Mouse (Mus musculus): ENCODE measurements around the gene Maf. TPM values are rescaled to one million over a fixed set of nuclear protein-coding genes. Genes with fewer than 3 reads are reported as not detected.
A peak's percentile ranks its signal among the peaks of the same experiment; 100 is the strongest.

Maf gene
- 3.8 and 4.9 TPM in 2 replicates for polyA plus RNA-seq (2014; fragmentation: Nextera tagmentation; extraction: Ambion mirVana)

DNA sequence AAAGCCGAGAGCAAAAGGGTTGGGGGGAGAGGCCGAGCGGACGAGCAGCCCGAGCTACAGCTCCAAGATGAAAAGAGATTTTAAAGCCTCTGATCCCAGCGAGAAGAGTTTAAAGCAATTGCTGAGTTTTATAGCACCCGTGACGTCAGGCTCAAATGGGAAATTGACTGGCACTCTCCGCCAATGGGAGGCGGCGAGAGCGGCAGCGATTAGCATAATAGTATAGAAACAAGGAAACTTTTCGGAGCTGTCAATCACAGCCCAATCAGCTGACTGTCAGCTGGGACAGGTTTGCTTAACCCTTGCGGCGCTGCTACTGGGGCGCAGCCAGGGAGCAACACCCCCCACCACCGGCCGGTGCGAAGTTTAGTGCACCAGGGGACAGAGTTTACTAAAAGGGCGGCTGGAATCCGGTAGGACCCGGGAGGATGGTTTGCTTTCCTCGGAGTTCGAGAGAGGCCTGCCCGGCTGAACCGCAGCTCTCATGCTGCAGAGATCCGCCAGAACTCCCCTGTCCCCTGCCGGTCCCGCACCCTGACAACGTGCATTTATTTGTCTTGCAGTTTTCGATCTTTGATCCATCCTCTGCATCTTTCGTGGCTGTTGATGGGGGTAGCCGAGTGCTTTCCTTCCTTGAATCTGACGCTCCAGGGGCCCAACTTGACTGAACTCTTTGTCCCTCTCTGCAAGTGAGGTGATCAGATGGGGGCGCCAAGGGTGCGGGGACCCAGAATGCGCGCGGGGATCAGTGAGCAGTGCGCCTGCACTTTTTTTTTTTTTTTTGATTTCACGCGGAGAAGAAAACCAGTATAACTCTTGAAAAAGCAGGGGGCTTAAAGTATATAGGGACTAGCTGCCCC, at the start of gene Maf:
Gene Maf (minus strand): TSS at position 64 of the 860 bp plus-strand sequence.
- H3K4me2 ChIP-seq = peak within 1 kb of the TSS; percentile 79
- H3K9me3 ChIP-seq (ENCODE audit: control insufficient read depth, low read length) = no peaks in the 10 kb centered on the region
- peaks cover 29% of the 10 kb centered on the region for H3K27me3 ChIP-seq (replicated peaks; ENCODE audit: control insufficient read depth, insufficient read depth, low read length)
- no peaks in the 10 kb centered on the region for H3K36me3 ChIP-seq (ENCODE audit: control insufficient read depth, insufficient read depth, low read length)
- under 1% methylated on average over 43 of the region's 43 CpGs for WGBS
- H3K4me3 ChIP-seq (ENCODE audit: low read depth, low read length) = peak within 1 kb of the TSS; percentile 66
- H3K4me1 ChIP-seq (replicated peaks; ENCODE audit: control insufficient read depth, insufficient read depth, low read length) = no peaks in the 10 kb centered on the region; the same call in none of the 2 replicates
- H3K27ac ChIP-seq (ENCODE audit: low read depth, low read length) = peak within 1 kb of the TSS; percentile 68; the same call in 1 of the 2 replicates
- peak within 1 kb of the TSS; percentile 64 for H3K9ac ChIP-seq (ENCODE audit: low read depth, low read length)
- peak; percentile 72 for ATAC-seq (replicated peaks; ENCODE audit: low FRiP score)
- peak; percentile 75 for DNase-seq (ENCODE audit: low spot score)

DNA sequence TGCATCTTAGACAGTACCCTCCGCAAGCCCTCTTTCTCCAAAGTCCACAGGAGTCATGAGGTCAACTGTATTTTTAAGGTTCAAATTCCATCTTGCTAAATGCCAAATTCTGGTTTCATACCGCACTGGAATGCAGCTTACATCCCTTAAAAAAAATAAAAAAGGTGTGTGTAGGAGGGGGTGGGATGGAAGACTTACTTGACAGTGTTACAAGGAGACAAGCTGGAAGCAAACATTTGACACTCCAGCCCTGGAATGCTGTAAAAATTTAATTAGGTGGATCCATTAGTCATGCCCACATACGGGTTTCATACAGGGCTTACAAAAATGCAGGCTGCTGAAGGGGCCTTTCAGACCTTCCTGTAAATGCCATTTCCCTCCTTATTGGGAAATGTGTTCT, 49.4 kb upstream of the Maf start:
- DNase-seq (ENCODE audit: low spot score) (no peak), ATAC-seq (replicated peaks; ENCODE audit: low FRiP score) (no peak)
- Histone ChIP-seq H3K9ac (ENCODE audit: low read depth, low read length) (no peak overlapping the region), H3K4me2 (no peak overlapping the region), H3K27ac (ENCODE audit: low read depth, low read length) (no peak overlapping the region), H3K36me3 (ENCODE audit: control insufficient read depth, insufficient read depth, low read length) (no peaks in the 10 kb centered on the region), H3K27me3 (replicated peaks; ENCODE audit: control insufficient read depth, insufficient read depth, low read length) (no peaks in the 10 kb centered on the region), H3K4me3 (ENCODE audit: low read depth, low read length) (no peak overlapping the region), H3K9me3 (ENCODE audit: control insufficient read depth, low read length) (no peaks in the 10 kb centered on the region), H3K4me1 (replicated peaks; ENCODE audit: control insufficient read depth, insufficient read depth, low read length) (0 out of 2 replicates have a peak, but pooled peaks cover 3% of the 10 kb centered on the region)
- 68% methylated on average over 3 of the region's 3 CpGs for WGBS

DNA sequence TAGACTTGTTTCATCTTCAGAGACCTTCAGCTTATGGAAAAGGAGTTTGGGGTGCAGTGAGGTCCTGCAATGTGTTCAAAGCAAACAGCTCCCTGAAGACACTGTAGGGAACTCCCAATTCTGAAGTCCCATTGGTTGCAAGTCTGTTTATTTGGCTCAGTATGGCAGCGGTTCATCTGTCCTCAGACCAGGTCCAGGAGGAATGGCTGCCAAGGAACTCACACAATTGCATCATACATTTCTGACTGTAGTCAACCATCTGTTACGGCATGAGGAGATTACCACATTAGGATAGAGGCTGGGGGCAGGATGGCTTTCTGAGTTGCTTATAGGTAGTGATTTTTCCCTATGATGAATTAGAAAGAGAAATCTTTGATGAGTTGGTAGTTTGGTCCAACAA, 48.4 kb upstream of the Maf start:
- WGBS = 84% methylated on average over 2 of the region's 2 CpGs
- ATAC-seq (replicated peaks; ENCODE audit: low FRiP score) = no peak
- Histone ChIP-seq H3K9ac (ENCODE audit: low read depth, low read length) (no peak overlapping the region), H3K27ac (ENCODE audit: low read depth, low read length) (no peak overlapping the region), H3K4me2 (no peak overlapping the region), H3K36me3 (ENCODE audit: control insufficient read depth, insufficient read depth, low read length) (no peaks in the 10 kb centered on the region), H3K9me3 (ENCODE audit: control insufficient read depth, low read length) (no peaks in the 10 kb centered on the region), H3K27me3 (replicated peaks; ENCODE audit: control insufficient read depth, insufficient read depth, low read length) (no peaks in the 10 kb centered on the region), H3K4me1 (replicated peaks; ENCODE audit: control insufficient read depth, insufficient read depth, low read length) (0 out of 2 replicates have a peak, but pooled peaks cover 3% of the 10 kb centered on the region), H3K4me3 (ENCODE audit: low read depth, low read length) (no peak overlapping the region)
- no peak for DNase-seq (ENCODE audit: low spot score)

DNA sequence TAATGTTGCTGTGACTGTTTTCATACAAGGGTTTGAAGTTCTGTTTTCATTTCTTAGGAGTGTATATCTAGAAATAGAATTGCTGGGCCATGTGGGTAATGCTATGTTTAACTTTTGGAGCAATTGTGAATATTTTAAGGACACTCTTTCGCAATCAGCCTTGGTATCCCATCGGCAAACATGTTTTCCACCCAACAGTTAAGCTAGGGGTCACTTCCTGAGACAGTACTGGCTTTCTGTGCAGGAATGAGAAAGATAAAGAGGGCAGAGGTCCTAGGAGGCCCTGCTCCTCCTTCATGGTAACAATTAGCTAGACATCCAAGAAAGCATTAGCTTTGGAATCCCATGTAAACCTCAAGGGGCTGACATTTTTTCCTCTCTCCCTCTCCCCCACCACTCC, 47.1 kb upstream of the Maf start:
- 38% methylated on average over 2 of the region's 2 CpGs for WGBS
- DNase-seq (ENCODE audit: low spot score) = no peak
- ATAC-seq (replicated peaks; ENCODE audit: low FRiP score) = no peak

DNA sequence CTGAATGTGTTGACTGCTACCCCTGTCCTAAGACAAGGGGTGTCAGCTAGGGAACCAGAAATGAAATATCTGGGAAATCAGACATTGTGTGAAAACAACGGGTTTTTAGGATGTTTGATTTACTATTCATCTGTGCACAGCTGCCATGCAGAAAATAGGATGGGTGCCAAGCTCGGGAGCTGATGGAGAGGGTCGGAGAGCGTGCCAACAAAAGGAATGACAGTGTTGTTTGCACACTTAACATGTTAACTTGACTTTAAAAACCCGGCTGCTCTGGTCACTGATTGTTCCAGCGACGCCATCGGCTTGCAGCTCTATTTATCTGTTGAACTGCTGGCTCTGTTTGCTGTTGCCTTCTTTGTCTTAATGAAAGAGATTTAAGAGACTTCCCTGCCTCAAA, 46.2 kb upstream of the Maf start:
- no peak overlapping the region for H3K4me3 ChIP-seq (ENCODE audit: low read depth, low read length)
- no peaks in the 10 kb centered on the region for H3K36me3 ChIP-seq (ENCODE audit: control insufficient read depth, insufficient read depth, low read length)
- no peaks in the 10 kb centered on the region for H3K9me3 ChIP-seq (ENCODE audit: control insufficient read depth, low read length)
- H3K9ac ChIP-seq (ENCODE audit: low read depth, low read length) = no peak overlapping the region
- DNase-seq (ENCODE audit: low spot score) (no peak), ATAC-seq (replicated peaks; ENCODE audit: low FRiP score) (no peak)
- no peak overlapping the region for H3K4me2 ChIP-seq
- WGBS = 71% methylated on average over 8 of the region's 8 CpGs
- H3K4me1 ChIP-seq (replicated peaks; ENCODE audit: control insufficient read depth, insufficient read depth, low read length) = 0 out of 2 replicates have a peak, but pooled peaks cover 3% of the 10 kb centered on the region
- no peaks in the 10 kb centered on the region for H3K27me3 ChIP-seq (replicated peaks; ENCODE audit: control insufficient read depth, insufficient read depth, low read length)
- H3K27ac ChIP-seq (ENCODE audit: low read depth, low read length) = no peak overlapping the region

More for the DNA sequence above, 47.1 kb upstream of the Maf start:
- no peak overlapping the region for H3K4me2 ChIP-seq
- H3K27ac ChIP-seq (ENCODE audit: low read depth, low read length) = no peak overlapping the region
- no peaks in the 10 kb centered on the region for H3K9me3 ChIP-seq (ENCODE audit: control insufficient read depth, low read length)
- H3K9ac ChIP-seq (ENCODE audit: low read depth, low read length) = no peak overlapping the region
- H3K36me3 ChIP-seq (ENCODE audit: control insufficient read depth, insufficient read depth, low read length) = no peaks in the 10 kb centered on the region
- H3K4me3 ChIP-seq (ENCODE audit: low read depth, low read length) = no peak overlapping the region
- H3K27me3 ChIP-seq (replicated peaks; ENCODE audit: control insufficient read depth, insufficient read depth, low read length) = no peaks in the 10 kb centered on the region
- 0 out of 2 replicates have a peak, but pooled peaks cover 3% of the 10 kb centered on the region for H3K4me1 ChIP-seq (replicated peaks; ENCODE audit: control insufficient read depth, insufficient read depth, low read length)

DNA sequence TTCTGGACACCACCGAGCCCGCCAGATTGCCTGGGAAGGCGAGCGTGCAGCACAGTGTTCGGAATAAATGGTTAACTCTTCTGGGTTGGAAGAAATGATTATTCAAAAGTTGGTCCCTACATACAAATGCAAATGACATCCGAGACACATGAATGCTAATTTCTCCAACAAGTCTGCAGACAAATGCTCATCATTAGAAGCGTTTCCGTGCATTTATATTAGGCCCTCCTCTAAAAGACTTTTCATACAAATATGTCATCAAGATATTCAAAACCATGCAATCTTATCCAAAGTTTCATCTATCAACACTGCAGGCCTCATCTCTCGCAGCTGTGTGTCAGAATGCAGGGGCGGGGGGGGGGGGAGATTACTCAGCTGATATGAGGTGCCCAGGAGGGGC, 39.8 kb upstream of the Maf start:
- Histone ChIP-seq H3K9me3 (ENCODE audit: control insufficient read depth, low read length) (no peaks in the 10 kb centered on the region), H3K36me3 (ENCODE audit: control insufficient read depth, insufficient read depth, low read length) (no peaks in the 10 kb centered on the region), H3K4me1 (replicated peaks; ENCODE audit: control insufficient read depth, insufficient read depth, low read length) (no peaks in the 10 kb centered on the region), H3K27ac (ENCODE audit: low read depth, low read length) (no peak overlapping the region), H3K4me3 (ENCODE audit: low read depth, low read length) (no peak overlapping the region), H3K27me3 (replicated peaks; ENCODE audit: control insufficient read depth, insufficient read depth, low read length) (no peaks in the 10 kb centered on the region), H3K9ac (ENCODE audit: low read depth, low read length) (no peak overlapping the region), H3K4me2 (no peak overlapping the region)
- 83% methylated on average over 10 of the region's 10 CpGs for WGBS
- ATAC-seq (replicated peaks; ENCODE audit: low FRiP score) = no peak
- DNase-seq (ENCODE audit: low spot score) = no peak

DNA sequence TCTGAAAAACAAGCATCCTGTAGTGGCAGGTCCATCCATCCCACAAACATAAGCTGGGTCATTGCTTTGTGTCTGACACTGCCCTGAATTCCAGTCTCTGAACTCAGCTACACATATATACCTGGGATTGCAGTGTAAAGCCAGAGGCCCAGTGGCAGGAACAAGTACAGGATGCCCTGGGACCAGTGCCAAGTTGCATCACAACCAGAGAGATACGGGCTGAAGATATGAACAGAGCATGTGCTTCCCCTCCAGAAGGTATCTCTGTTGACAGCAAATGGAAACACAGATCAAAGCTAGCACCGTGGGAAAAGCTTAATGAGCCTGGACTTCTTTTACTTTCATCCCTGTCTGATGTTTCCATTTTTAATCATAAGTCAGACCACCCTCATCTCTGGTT, 38.1 kb upstream of the Maf start:
- ATAC-seq (replicated peaks; ENCODE audit: low FRiP score) = no peak
- no peaks in the 10 kb centered on the region for H3K4me1 ChIP-seq (replicated peaks; ENCODE audit: control insufficient read depth, insufficient read depth, low read length)
- no peak for DNase-seq (ENCODE audit: low spot score)
- H3K4me2 ChIP-seq = no peak overlapping the region
- no peaks in the 10 kb centered on the region for H3K36me3 ChIP-seq (ENCODE audit: control insufficient read depth, insufficient read depth, low read length)
- no peak overlapping the region for H3K4me3 ChIP-seq (ENCODE audit: low read depth, low read length)
- H3K9me3 ChIP-seq (ENCODE audit: control insufficient read depth, low read length) = no peaks in the 10 kb centered on the region
- 54% methylated on average over 2 of the region's 2 CpGs for WGBS
- H3K9ac ChIP-seq (ENCODE audit: low read depth, low read length) = no peak overlapping the region
- no peak overlapping the region for H3K27ac ChIP-seq (ENCODE audit: low read depth, low read length)
- no peaks in the 10 kb centered on the region for H3K27me3 ChIP-seq (replicated peaks; ENCODE audit: control insufficient read depth, insufficient read depth, low read length)

DNA sequence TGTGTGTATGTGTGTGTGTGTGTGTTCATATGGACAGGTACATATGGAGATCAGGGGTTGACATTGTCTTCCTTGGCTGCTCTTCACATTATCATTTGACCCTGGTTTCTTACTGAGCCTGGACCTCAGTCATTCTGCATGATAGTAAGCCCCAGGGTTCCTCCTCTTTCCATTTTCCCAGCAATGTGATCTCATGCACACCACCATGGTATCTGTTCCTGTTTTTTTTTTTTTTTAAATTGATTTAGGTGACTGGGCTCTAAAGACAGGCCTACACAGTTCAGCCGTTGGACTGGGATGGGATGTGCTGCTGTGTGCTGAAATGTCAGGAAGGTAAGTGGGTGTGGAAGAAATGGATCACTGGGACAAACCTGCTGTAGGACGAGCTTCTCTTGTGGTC, 35.8 kb upstream of the Maf start:
- no peak overlapping the region for H3K9ac ChIP-seq (ENCODE audit: low read depth, low read length)
- DNase-seq (ENCODE audit: low spot score) = no peak
- H3K36me3 ChIP-seq (ENCODE audit: control insufficient read depth, insufficient read depth, low read length) = no peaks in the 10 kb centered on the region
- H3K4me2 ChIP-seq = no peak overlapping the region
- no peak overlapping the region for H3K27ac ChIP-seq (ENCODE audit: low read depth, low read length)
- no peaks in the 10 kb centered on the region for H3K27me3 ChIP-seq (replicated peaks; ENCODE audit: control insufficient read depth, insufficient read depth, low read length)
- ATAC-seq (replicated peaks; ENCODE audit: low FRiP score) = no peak
- no peaks in the 10 kb centered on the region for H3K9me3 ChIP-seq (ENCODE audit: control insufficient read depth, low read length)
- WGBS = 73% methylated on average over 2 of the region's 2 CpGs
- H3K4me3 ChIP-seq (ENCODE audit: low read depth, low read length) = no peak overlapping the region
- no peaks in the 10 kb centered on the region for H3K4me1 ChIP-seq (replicated peaks; ENCODE audit: control insufficient read depth, insufficient read depth, low read length)

DNA sequence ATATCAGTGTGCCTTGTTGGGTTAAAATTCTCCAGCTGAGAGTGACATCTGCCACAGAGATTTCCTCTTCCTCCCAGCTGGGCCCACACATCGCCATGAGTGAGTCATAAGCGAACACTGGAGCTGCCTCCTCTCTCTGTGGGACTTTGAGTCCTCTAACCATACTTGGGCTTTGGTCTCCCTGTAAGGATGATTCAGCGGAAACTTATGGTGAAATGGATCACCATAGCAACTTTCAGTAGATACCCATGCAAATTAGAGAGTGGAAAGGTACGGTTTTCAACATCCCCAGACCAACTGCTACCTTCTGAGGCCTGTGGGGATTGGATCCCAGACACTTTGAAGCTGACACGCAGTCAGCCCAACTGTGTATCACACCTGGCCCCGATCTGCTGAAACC, 35.1 kb upstream of the Maf start:
- 71% methylated on average over 6 of the region's 6 CpGs for WGBS
- ATAC-seq (replicated peaks; ENCODE audit: low FRiP score) = no peak
- no peak overlapping the region for H3K4me2 ChIP-seq

More for the DNA sequence above, 35.1 kb upstream of the Maf start:
- no peak overlapping the region for H3K9ac ChIP-seq (ENCODE audit: low read depth, low read length)
- H3K27me3 ChIP-seq (replicated peaks; ENCODE audit: control insufficient read depth, insufficient read depth, low read length) = no peaks in the 10 kb centered on the region
- DNase-seq (ENCODE audit: low spot score) = no peak
- no peaks in the 10 kb centered on the region for H3K4me1 ChIP-seq (replicated peaks; ENCODE audit: control insufficient read depth, insufficient read depth, low read length)
- H3K36me3 ChIP-seq (ENCODE audit: control insufficient read depth, insufficient read depth, low read length) = no peaks in the 10 kb centered on the region
- H3K27ac ChIP-seq (ENCODE audit: low read depth, low read length) = no peak overlapping the region
- H3K9me3 ChIP-seq (ENCODE audit: control insufficient read depth, low read length) = no peaks in the 10 kb centered on the region
- H3K4me3 ChIP-seq (ENCODE audit: low read depth, low read length) = no peak overlapping the region

All from liver, embryonic 11.5 days (tissue).